Mouse (Mus musculus) bone marrow macrophage, adult 2 months (primary cell): ENCODE results near the gene Olfr380. TPM values are rescaled to one million over a fixed set of nuclear protein-coding genes. Genes with fewer than 3 reads are reported as not detected.

ENCODE experiments used
- H3K27ac ChIP-seq: 2 replicates; pipeline ENCODE4 v1.5.1; 2012; ENCODE audit warnings: low read depth, low read length; ENCODE audit not compliant: insufficient read depth
- H3K4me1 ChIP-seq: 2 replicates; pipeline ENCODE4 v1.6.1; 2012; ENCODE audit warnings: low read length; ENCODE audit not compliant: control insufficient read depth, insufficient read depth
- H3K4me3 ChIP-seq: 2 replicates; pipeline ENCODE4 v1.5.1; 2012; ENCODE audit warnings: mild to moderate bottlenecking, low read length, moderate library complexity; ENCODE audit not compliant: insufficient read depth
- CTCF ChIP-seq: IDR thresholded peaks from 2 replicates; pipeline ENCODE4 v1.5.1; 2012; ENCODE audit warnings: low read depth, mild to moderate bottlenecking, low read length, moderate library complexity
- POLR2A ChIP-seq: IDR thresholded peaks from 2 replicates; pipeline ENCODE4 v1.6.1; 2012; ENCODE audit warnings: mild to moderate bottlenecking, low read depth, low read length, borderline replicate concordance
- polyA plus RNA-seq: library from polyadenylated mRNA; stranded (reverse); fragments of >200 nt; gene quantifications from 2 replicates; pipeline ENCODE4 v1.2.4, GENCODE M21; 2012; ENCODE audit not compliant: missing spikeins, insufficient read depth, insufficient read length

Gene Olfr380
- polyA plus RNA-seq, result not detected in 2 replicates

DNA sequence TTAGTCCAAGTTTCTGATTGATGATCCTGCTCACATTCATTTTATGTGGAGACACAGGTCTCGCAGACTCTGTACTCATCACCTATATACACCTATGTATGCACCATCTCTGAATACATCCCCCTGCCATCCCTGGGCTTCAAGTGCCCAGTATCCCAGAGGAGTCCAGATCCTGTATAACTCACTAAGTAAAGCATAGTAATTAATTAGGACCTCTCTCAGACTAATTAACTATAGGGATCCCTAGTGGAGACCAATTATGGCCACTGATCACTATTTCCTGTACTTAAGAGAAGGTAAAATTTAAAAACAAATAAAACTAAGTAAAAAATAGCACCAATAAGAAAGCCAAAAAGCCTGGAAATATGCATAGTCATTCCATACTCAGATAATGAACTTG is at the start of gene Olfr380:
Gene Olfr380, minus strand, starts transcription at position 101 of the 400 bp plus-strand sequence.
- Histone ChIP-seq H3K4me1 (no peaks in the 10 kb centered on the region), H3K4me3 (no peak within 1 kb of the TSS), H3K27ac (no peak within 1 kb of the TSS)
- TF ChIP-seq POLR2A, result no peak
- TF ChIP-seq CTCF, result no peak

DNA sequence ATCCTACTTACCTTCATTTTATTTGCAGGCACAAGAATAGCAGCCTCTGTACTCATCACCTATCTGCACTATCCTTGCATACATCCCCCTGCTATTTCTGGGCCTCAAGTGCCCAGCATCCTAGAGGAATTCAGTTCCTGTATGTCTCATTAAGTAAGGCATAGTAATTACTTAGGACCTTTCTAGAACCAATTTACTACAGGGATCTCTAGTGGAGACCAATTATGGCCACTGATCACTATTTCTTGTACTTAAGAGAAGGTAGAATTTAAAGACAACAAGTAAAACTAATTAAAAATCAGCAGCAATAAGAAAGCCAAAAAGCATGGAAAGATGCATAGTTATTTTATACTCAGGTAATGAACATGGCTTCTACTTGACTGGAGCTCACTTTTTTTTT is 34.2 kb upstream of the Olfr380 start, which contains the start of gene Olfr381:
Gene Olfr381, minus strand, starts transcription at position 101 of the 400 bp plus-strand sequence.
- H3K27ac ChIP-seq, result no peak within 1 kb of the TSS
- no peak for TF ChIP-seq POLR2A
- TF ChIP-seq CTCF, result no peak
- H3K4me3 ChIP-seq, result no peak within 1 kb of the TSS
- no peaks in the 10 kb centered on the region for H3K4me1 ChIP-seq

DNA sequence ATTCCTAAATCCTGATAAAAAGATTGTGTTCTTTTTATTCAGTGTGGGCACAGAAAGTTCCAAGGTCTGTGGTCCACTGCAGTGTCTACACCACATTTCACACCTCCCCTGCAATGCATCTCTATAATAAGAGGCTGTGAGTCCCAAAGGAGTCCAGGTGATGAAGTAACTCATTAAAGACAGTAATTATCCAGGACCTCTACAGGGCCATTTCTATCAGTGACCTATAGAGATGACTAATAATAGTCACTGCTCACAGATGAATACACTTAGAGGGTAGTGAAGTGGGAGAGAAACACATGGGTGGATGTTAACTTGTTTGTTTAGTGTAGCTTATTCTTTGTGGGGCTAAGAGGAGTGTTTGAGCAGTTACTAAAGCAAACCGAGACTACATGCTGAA is 28.9 kb downstream of the Olfr380 start, which contains the start of gene Olfr378:
Gene Olfr378, minus strand, starts transcription at position 101 of the 400 bp plus-strand sequence.
- Histone ChIP-seq H3K4me3 (no peak within 1 kb of the TSS), H3K27ac (no peak within 1 kb of the TSS), H3K4me1 (no peaks in the 10 kb centered on the region)
- no peak for TF ChIP-seq POLR2A
- no peak for TF ChIP-seq CTCF

Other genes with a start within 250 kb of the Olfr380 start
- not detected in 2 replicates for gene Trpv1, start 223.2 kb downstream of the Olfr380 start, polyA plus RNA-seq
- gene Trpv3, start 190.1 kb downstream of the Olfr380 start, polyA plus RNA-seq, result not detected in 2 replicates
- gene Aspa, start 127.9 kb downstream of the Olfr380 start, polyA plus RNA-seq, result 0.25 TPM in 1 of 2 replicates, not detected in the other
- not detected in 2 replicates for gene Gm49340, start 127.8 kb downstream of the Olfr380 start, polyA plus RNA-seq
- gene Spata22, start 127.8 kb downstream of the Olfr380 start, polyA plus RNA-seq, result not detected in 2 replicates
- not detected in 2 replicates for gene Olfr20, start 106.7 kb downstream of the Olfr380 start, polyA plus RNA-seq
- not detected in 2 replicates for gene Olfr376, start 86.3 kb downstream of the Olfr380 start, polyA plus RNA-seq
- not detected in 2 replicates for gene Olfr1, start 57.9 kb downstream of the Olfr380 start, polyA plus RNA-seq
- not detected in 2 replicates for gene Olfr378, start 29.0 kb downstream of the Olfr380 start, polyA plus RNA-seq
- gene Olfr381, start 34.1 kb upstream of the Olfr380 start, polyA plus RNA-seq, result not detected in 2 replicates
- not detected in 2 replicates for gene Olfr382, start 59.7 kb upstream of the Olfr380 start, polyA plus RNA-seq
- gene Olfr385, start 135.5 kb upstream of the Olfr380 start, polyA plus RNA-seq, result not detected in 2 replicates
- gene Olfr384, start 141.1 kb upstream of the Olfr380 start, polyA plus RNA-seq, result not detected in 2 replicates
- 0.21 TPM in 1 of 2 replicates, not detected in the other for gene Zfp735, start 231.3 kb upstream of the Olfr380 start, polyA plus RNA-seq